18 mouse cellular contexts compared by ENCODE assay signal in genomic region chr12:73543191-73543590, GRCm38 (mm10). TPM values are rescaled to one million over a fixed set of nuclear protein-coding genes. Genes with fewer than 3 reads are reported as not detected.
"Had no signal": no experiment of that assay in that cellular context is flagged by ENCODE, and none has a peak within 500 bp of the region (broad histone marks: within the 10 kb centered on the region; RNA-seq: fewer than 3 reads in every experiment).

No protein-coding gene starts in this region.

- H3K36me3 ChIP-seq: limb, embryonic 15.5 days; lung, embryonic 15.5 days; midbrain, embryonic 10.5 days; midbrain, embryonic 13.5 days had no signal

- H3K4me2 ChIP-seq: limb, embryonic 15.5 days; lung, embryonic 15.5 days; midbrain, embryonic 13.5 days had no signal

- DNase-seq: kidney, adult 2 months; kidney, postnatal 25 days; layer of hippocampus, postnatal 36 days; left cerebral cortex, postnatal 4 days; lung, adult 18-20 months; lung, postnatal 10 days; lung, postnatal 36 days; thymus, adult 18-20 months; thymus, postnatal 36 days had no signal

- H3K9me3 ChIP-seq: limb, embryonic 15.5 days; lung, embryonic 15.5 days; midbrain, embryonic 10.5 days; midbrain, embryonic 13.5 days had no signal

- H3K9ac ChIP-seq: limb, embryonic 15.5 days; liver, embryonic 14.5 days; lung, embryonic 15.5 days; midbrain, embryonic 13.5 days had no signal

- ATAC-seq: inflammation-experienced regulatory T-cells, adult 6 months; midbrain, embryonic 13.5 days had no signal

- H3K27ac ChIP-seq: kidney, postnatal 0 days; left cerebral cortex, adult 2 months; limb, embryonic 15.5 days; liver, embryonic 14.5 days; lung, embryonic 15.5 days; midbrain, embryonic 10.5 days; midbrain, embryonic 13.5 days had no signal

- H3K4me3 ChIP-seq: left cerebral cortex, adult 2 months; limb, embryonic 15.5 days; lung, embryonic 15.5 days; megakaryocyte, embryonic 14.5 days; midbrain, embryonic 10.5 days; midbrain, embryonic 13.5 days had no signal

RNA-seq across cellular contexts. Expression of gene Tmem30b, which starts 3.0 kb away (rescaled TPM):
- total RNA-seq: layer of hippocampus, postnatal 36 days had no signal
